Mouse (Mus musculus): ENCODE measurements at regions not wholly inside any gene's neighbourhood (a gene's known extent, or its start where the extent isn't known, plus 50 kb on each side); places are given as distances from the start of the nearest gene placed in this dataset.

- TF ChIP-seq CTCF (IDR thresholded peaks at IDR 0.05; ENCODE audit: low read depth), result no peak
- TF ChIP-seq EP300 (optimal IDR thresholded peaks at IDR 0.05), result no peak
Measured at GRCm38 (mm10) chr13:43861424-43861823, 76.8 kb downstream of the Cd83 start.

All from stomach, postnatal 0 days (tissue).